Mouse (Mus musculus) kidney, postnatal 36 days (tissue): ENCODE results near the gene Pmm2.

ENCODE experiments used
- DNase-seq, 2 experiments: peaks; one replicate each; pipeline ENCODE4 v3.0.0; 2021 to 2022; ENCODE audit warnings: mixed read lengths in 2 of 2

Gene Pmm2

DNA sequence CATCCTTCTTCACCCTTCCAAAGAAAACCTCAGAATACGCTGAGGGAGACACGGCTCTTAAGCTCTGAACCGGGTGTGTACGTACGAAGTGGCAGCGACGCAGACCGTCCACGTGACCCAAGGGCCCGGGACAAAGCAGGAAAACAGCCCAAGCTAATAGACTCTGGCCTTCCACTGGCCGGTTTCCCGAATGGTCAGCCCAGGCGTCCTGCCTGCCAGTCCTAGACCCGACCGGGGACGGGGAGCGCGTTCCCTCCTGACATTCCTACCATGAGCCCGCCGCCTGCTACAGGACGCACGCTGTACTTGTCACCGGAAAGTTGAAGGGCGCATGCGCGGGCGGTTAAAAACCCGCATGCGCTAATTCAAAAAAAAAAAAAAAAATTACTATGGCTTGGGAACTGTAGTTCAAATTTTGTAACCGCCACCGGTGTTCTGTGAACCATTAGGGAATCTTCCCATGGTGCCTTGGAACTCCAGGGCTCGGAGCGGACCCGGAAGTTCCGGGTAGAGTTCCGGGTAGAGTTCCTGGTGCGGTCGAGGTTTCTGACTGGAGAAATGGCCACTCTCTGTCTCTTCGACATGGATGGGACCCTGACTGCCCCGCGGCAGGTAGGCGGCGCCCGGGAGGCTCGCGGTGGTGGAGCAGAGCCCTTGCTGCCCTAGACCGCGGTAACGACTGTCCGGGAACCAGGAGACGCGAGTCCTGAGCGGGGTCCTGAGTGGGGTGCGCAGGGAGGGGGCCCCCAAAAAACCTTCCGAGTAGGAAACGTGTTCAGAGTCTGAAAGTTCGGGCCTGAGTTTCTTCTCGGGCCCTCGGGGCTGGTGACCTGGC is at the start of gene Pmm2, which contains the start of gene Tmem186:
TSS of gene Pmm2 (plus strand) at position 458 of the 835 bp plus-strand sequence.
TSS of gene Tmem186 (minus strand) at position 496 of the 835 bp plus-strand sequence.
- peak; percentile 89 to 93 for DNase-seq

DNA sequence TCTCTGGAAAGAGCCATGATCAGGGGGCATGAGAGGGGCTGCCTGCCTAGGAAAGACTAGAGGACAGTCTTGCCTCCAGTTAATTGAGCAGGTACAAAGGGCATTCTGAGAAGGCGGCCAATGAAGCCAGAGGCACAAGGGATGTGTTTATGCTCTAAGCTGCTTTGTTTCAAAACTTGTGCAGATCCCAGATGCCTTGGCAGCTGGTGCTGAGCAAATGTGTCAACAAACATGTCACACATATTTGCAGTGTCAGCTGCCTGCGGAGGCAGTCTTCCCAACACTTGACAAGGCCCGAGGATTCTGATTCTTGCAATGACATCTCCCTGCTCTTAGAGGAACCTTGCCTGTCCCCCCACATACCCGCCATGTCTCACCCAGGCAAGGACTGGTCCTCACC is 42.1 kb upstream of the Pmm2 start:
- no peak for DNase-seq

DNA sequence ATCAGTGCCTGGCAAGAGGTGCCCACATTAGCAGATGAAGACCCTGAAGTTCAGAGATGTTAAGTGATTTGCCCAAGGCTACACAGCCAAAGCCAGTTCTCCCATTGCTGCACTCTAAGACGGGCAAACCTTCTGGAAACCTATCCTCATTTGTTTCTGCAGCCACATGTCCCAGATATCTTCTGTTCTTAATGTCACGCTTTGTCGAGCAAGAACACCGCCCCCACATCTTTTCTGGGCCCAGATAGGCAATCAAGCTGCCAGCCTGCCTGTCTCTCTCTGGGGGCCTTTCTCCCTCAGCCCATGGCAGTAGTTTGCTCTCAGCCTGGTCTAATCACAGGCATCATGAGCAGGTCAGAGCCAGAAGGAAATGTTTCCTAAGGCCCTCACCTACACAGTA is 41.1 kb upstream of the Pmm2 start:
- no peak for DNase-seq

DNA sequence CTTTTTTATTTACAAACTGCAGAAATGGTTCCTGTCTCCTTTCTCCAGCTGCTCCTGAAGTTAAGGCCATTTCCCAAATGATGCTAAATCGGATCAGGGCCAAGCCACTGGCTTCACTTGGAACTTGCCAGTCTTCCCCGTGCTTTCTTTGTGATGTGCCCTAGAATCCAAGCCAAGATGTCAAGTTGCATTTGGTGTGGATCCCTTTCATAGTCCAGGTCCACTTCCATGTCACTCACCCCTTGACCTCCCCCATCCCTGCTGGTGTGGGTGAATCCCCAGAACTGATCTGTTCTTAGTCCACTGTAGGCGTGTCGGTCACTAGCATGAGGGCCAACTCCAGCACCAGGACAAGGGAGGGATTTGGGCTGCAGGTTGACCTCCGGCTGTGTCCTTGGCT is 40.0 kb upstream of the Pmm2 start:
- no peak for DNase-seq

DNA sequence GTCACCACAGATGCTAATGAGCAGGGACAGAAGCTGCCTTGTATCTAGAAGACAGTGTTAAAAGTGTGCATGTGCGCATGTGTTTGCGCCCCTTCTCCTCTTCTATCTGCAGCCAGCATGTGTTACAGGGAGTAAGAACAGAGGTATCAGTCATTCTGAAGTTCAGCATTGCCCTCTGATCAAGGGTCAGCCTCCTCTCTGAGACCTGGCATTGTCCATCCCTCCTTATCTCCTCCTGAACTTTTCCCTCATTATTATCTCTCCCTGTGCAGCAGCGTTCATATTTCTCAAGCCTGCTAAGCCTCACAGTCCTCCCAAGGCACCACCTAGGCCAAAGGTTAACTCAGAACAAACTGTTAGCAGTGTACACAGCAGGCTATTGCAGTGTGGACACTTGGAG is 33.7 kb upstream of the Pmm2 start:
- no peak for DNase-seq

DNA sequence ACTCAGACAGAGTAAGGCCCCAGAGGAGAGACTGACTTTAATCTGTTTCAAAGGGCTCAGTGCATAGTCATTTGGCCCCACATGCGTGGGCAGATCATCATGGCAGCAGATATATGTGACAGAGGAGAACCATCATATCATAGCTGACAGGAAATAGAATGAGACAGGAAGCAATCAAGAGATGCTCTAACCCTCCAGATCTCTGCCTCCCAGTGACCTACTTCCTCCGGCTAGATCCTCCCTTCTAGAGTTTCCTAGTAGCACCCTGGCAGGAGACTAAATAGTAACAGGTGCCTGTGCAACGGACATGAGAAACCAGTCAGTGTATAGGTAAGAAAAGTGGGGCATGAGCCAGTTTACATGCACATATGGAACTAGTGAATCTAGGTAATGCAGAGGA is 27.1 kb upstream of the Pmm2 start:
- DNase-seq, result no peak

DNA sequence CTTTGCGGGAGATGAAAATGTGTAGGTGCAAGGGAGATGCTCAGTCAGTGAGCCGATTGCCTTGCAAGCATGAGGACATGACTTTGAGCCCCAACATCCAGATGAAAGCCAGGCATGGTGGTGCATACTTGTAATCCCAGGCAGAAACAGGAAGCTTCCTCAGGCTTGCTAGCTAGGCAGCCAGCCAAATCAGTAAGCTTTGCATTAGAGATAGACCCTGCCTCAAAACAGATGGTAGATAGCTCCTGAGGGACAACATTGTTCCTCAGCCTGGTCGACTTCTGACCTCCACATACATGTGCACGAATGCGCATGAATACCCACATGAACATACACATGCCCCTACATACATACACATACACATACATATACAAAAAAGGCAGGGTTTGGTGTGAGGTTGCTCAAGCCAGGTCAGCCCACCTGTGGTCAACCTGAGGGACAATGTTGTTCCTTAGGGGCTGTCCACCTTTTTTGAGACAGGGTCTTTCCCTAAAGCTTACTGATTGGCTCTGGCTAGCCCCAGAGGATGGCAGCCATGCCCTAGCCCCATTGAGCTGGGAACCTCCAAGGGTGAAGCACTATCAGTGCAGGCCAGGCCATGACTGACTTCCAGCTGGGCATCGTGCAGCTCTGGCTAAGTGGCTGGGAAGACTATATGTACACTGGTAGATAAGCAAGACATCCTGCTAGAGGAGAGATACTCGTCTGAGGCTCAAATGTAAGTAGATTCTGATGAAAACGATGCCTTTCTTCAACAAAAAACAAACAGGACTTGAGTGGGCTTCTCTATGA is 25.1 kb upstream of the Pmm2 start:
- DNase-seq, result no peak

DNA sequence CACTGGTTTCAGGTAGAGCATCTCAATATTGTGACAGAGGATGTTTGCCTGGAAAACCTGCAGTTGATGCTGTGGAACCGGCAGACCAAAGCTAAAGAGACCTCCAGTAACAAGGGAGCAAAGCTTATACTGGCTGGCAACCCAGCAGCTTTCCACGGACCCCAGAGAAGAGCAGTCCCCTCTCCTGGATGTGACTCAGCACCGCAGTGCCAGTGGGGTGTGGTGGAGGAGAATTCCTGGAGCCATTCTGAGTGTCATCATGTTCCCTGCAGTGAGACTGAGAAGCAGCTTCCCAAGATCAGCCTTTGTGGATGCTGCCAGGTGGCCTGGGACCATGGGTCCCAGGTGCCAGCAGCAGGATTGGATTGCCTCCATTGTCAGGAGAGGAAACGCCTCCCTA is 24.4 kb upstream of the Pmm2 start:
- no peak for DNase-seq

DNA sequence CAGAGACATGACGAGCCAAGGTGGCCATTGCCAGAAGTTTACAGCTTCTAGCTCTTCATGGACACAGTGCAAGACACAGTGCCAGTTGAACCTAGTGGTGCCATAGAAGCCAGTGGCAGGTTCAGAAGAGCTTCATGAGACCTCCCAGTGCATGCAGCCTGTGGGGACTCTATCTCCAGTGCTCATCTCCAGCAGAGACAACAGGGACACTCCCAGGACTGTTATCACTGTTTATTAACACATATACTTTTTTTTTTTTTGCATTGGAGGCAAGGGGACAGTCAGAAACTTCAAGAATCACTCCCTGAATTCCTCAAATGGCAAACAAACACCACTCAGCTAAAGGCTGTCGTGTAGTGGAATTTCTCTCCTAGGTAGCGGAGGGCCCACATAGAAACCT is 24.0 kb upstream of the Pmm2 start:
- no peak for DNase-seq

DNA sequence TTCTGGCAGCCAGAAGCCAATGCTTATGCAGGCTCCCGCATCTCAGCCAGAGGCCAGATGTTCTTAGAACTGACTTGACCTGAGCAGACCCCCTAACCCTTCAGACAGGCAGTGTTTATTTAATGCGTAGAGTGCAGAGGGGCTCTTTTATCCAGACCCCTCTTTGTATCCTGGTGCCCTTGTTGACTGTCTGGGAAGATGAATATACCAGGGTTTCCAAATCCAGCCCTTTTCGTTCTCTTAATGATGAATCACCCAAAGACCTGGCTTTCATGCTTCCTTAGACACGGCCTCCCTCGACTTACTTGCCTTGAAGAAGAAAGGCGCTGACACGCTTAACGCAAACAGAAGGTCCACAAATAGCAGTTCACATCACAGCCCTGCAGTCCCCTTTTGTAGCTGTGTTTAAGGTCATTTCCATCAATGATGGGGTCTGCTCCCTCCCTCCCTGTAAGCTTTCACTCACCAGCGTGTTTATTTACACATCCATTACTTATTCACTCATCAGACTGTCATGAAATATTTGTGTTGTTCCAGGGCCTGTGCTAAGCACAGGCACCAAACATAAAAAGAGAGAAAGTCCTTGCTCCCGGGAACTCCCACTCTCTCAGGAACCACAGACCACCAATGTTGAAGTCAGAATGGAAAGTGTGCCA is 17.7 kb upstream of the Pmm2 start:
- no peak for DNase-seq

DNA sequence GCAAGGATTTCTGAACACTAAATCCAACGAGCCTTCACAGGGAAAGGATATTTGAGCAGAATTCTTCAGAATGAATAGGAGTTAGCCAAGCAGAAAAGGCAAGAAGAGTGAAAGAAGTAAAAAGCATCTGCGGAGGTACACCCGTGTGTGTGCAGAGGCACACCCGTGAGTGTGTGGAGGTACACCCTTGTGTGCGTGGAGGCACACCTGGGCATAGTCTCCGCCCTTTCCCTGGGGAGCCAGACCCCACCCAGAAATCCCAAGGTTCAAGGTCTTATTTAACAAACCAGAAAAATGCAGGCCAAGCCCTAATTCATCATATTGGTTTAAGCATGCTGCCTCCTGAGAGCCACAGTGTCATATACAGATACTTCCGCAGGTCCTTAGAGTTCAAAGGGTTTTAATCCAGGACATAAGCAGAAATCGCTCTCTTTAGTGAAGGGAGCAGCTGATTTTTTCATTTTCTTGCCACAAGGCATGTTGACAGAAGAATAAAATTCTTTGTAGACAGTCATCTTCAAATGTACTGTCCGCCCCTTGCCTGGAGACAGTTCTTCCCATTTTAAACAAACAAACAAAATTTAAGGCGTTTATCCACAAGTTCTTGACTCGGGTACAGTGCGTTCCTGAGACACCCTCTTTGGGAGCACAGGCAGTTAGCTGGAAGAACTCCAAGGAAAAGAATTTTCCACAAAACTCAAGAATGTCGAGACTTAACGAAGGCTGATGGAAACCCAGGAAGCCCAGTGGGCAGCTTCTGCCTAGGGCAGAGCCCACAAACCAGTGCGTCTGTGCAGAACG is 17.0 kb upstream of the Pmm2 start:
- DNase-seq, result peak in 1 of 2 experiments; percentile 43

DNA sequence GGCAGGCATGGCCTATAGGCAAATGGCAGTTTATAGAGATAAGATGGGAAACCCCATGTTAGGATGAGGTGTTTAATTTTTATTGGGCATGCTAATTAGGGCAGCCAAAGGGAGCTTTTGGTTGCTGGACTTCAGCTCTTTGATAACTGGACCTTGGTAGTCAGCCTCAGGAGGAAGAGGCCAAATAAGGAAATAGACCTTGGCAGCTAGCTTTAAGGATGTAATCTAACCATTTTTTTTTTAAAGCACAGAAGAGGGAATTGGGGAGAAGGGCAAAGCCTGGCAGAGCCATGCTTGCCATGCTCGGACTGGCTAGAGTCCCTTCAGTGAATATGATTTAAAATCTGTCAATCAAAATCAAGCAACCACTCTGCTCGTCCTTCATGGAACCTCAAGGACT is 7.1 kb upstream of the Pmm2 start:
- DNase-seq, result no peak

DNA sequence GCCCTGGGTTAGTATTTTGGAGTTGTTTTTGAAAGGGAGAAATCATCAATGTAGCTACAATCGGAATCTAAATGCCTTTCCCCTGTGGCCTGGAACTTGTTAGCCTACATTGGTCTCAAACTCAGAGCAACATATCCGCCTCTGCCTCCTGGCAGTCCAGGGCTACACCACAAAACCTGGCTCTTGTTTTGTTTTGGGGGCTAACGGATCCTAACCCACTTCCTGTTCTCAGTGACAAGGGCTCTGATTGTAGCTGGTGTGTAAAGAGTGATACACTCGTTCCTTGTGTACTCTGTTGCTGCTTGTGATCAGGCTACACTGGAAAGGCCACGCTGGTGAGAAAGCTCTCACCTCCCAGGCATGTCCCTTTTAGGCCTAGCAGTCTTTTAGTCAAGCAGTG is 6.0 kb upstream of the Pmm2 start:
- DNase-seq, result no peak

DNA sequence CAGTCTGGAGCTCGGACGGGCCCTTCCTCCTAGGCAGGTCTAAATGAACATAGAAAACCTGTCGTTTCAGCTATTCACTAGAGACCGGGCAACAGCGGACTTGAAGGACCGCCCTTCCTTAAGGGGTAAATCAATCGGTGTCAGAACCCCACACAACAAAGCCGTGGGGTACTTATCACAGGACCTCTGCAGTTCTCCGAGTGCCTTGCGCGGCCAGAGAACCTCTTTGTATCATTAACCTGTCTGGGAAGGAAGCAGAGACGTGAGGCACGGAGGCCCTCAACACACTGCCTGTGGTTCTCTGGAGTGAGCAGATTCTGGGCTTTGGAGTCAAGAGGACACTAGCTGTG is 632 bp upstream of the Pmm2 start:
- no peak for DNase-seq

DNA sequence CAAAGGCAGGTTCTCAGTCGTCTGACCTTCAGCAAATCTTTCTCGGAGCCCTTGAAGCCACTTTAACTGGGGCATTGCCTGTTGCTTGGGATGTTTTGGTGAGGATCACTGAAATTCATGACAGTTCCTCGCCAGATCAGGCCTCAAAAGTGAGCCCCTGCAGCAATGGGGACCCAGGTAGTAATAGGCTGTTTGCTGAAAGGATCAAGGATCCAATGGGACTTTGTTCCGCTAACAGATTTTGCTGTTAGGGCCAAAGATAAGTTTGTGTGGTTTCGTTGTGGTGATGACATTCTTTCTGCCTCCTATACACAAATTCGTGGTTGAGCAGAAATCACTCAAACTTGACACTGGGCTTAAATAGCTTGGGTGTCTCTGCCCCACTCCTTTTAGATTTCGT is 657 bp downstream of the Pmm2 start:
- no peak for DNase-seq

DNA sequence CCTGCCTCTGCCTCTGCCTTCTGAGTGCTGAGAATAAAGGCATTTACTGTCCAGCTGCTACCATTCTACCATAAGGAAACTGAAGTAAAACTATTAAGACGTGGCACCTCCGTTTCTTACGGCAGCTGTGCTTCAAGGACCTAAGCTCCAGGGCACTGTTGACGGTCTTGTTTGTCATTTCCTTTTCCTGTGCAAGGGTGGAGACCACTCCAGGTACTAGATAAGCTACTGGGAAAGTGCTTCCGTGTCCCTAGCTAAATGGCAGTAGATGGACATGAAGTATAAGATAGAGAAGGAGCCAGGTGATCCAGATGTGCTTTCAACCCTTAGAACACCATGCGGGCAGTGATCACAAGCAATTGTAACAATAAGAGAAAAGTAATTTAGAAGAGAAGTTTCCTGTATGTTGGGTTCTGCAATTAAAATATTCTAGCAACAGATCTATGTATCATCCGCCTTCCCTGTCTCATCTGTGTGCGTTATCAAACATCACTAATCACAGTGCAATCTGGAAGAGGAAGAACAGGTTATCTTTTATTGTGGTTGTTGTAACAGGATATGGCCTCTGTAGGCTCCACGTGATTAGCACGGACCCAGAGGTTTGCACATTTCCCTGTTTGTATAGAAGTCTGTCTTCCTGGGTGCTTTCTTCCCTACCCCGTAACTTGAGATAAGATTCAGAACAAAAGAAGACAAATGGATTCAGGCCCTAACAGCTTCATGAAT is 2.2 kb downstream of the Pmm2 start:
- no peak for DNase-seq

DNA sequence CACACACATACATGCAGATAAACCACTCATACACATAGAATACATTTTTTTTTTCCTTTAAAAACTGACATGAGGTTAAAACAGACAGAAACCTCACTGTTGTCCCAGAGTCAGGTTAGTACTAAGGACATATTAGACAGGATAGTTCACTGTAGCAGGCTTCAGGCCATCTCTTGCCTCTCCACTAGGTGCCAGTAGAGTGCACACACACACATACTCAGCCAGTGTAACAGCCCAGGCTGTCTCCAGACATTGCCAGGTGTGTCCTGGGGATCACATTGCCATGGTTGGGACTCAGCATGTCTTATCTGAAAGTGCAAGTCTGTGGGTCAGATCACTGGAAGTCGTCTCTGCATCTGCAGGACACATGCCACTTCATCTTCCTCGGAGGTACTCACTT is 6.4 kb downstream of the Pmm2 start:
- DNase-seq, result peak; percentile 67 to 76

DNA sequence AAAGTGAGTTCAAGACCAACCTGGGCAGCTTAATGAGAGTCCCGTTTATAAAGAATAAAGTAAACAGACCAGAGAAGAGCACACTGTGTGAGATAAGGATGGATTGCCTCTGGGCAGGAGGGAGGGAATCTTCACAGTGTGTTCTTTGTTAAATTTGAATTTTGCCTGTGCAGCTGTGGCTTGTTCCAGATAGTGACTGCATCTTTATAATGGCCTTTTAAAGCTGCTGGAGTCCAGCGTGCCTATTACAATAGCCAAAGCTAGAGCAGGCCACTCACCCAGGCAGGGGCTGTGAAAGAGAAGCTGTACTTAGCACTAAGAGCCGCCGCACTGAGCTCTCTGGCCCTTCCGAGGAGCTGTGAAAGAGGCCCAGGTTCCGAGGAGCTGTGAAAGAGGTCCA is 8.1 kb downstream of the Pmm2 start:
- no peak for DNase-seq

DNA sequence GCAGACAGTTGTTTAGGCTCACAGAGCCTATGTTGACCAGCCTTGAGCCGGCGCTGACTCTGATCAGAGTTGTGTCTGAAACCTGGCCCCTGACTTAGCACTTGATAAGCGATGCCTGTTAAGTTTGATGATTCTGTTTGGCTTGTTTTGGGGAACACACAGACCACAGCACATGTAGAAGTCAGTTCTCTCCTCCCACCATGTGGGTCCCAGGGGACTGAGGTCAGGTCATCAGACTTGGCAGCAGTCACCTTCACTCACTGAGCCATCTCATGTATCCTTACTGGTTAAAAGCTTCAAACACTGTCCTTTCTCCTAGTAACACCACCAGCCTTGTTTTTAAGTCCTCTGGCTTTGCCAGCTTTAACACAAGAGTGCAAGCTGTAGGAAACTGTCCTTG is 12.5 kb downstream of the Pmm2 start:
- no peak for DNase-seq

DNA sequence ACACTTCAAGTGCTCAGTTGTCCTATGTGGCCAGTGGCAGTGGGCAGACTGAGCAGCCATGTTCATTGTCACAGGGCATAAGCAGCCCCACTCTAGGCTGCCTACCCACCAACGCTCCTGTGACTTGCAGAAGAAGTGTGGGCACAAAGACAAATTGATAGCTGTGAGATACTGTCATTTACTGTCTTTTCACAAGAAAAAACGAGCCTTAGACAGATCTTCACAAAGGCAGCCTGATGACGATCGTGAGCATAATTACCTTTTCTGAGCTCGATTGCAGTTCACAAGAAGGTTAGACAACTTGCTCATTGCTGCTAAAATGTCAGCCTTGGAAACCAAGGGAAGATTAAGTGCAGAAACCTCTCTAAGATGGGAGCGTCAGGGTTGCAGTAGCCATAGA is 17.6 kb downstream of the Pmm2 start:
- no peak for DNase-seq

DNA sequence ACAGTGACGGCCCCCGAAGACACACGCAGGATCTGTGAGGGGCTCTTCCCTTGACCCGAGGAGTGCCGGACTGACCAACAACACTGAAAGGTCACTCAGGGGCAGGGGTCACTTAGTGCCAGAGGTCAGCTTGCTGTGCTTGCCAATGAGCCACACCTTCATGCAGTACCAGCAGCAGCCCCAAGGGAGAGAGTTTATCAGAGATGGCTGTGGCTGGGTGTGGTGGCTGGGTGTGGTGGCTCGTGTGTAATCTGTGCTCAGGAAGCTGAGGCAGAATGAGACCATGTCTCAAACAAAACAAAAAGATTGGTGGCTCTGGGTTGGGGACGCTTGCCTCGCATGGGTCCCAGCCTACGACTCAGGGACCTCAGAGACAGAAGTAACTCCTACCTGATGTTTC is 18.1 kb downstream of the Pmm2 start:
- DNase-seq, result no peak

DNA sequence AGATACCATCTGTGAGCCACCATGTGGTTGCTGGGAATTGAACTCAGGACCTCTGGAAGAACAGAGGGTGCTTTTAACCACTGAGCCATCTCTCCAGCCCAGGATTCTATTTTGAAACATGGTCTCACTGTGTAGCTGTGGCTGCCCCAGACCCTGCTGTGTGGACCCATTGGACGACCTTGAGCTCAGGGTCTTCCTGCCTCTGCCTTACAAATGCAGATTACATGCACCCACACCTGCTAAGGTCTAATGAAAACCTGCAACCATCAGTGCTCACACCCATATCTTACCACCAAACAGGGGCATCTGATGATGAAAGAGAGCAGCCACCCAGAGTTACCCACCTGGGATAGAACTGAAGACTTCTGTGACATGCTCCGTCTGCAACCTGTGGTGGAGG is 18.8 kb downstream of the Pmm2 start:
- no peak for DNase-seq
